Mouse (Mus musculus) CH12.LX (cell line): ENCODE measurements around the gene Rtca. TPM values are rescaled to one million over a fixed set of nuclear protein-coding genes. Genes with fewer than 3 reads are reported as not detected.

Source experiments
- DNase-seq: peaks from one replicate; pipeline ENCODE4 v3.0.0-alpha.2; 2013; ENCODE audit errors: extremely low read depth
- H3K27ac ChIP-seq: 2 replicates; pipeline ENCODE4 v1.5.1; 2012; ENCODE audit warnings: low read depth, mild to moderate bottlenecking, control low read depth, moderate library complexity; ENCODE audit not compliant: insufficient read depth
- H3K27me3 ChIP-seq: replicated peaks from 2 replicates; pipeline ENCODE3; 2012; ENCODE audit warnings: inconsistent platforms
- H3K36me3 ChIP-seq, 2 experiments: replicated peaks in 1 of 2; 2 replicates each; pipeline versions ENCODE3 to v1.6.1; 2012; ENCODE audit warnings: inconsistent platforms in 1 of 2, low read length in 1 of 2, mild to moderate bottlenecking in 1 of 2, mixed read lengths in 1 of 2, moderate library complexity in 1 of 2; ENCODE audit not compliant: control insufficient read depth in 1 of 2, insufficient read depth in 1 of 2
- H3K4me1 ChIP-seq, 2 experiments: 2 replicates each; pipeline ENCODE4 v1.6.1; 2012; ENCODE audit warnings: inconsistent platforms in 1 of 2, moderate library complexity in 1 of 2; ENCODE audit not compliant: insufficient read depth in 2 of 2, control insufficient read depth in 1 of 2
- H3K4me2 ChIP-seq: 2 replicates; pipeline ENCODE4 v1.6.1; 2012; ENCODE audit warnings: low read depth, mild to moderate bottlenecking, control low read depth; ENCODE audit not compliant: poor library complexity, insufficient read depth, severe bottlenecking
- H3K4me3 ChIP-seq, 3 experiments: fragments of 150-350 bp in 1 of 3; sonication (generic) in 1 of 3; replicated peaks in 1 of 3; 2 replicates each; pipeline versions ENCODE3 to v1.5.1; 2011 to 2012; ENCODE audit warnings: low read depth in 2 of 3, low read length in 2 of 3, mild to moderate bottlenecking in 2 of 3, moderate library complexity in 2 of 3, control low read depth in 1 of 3, improper control_type of control experiment in 1 of 3, inconsistent platforms in 1 of 3, mixed read lengths in 1 of 3; ENCODE audit not compliant: poor library complexity in 1 of 3
- H3K79me2 ChIP-seq: replicated peaks from 2 replicates; pipeline ENCODE4 v1.6.1; 2012; ENCODE audit warnings: mild to moderate bottlenecking, moderate library complexity; ENCODE audit not compliant: control insufficient read depth, poor library complexity, insufficient read depth, severe bottlenecking; ENCODE audit errors: extremely low read depth
- H3K9ac ChIP-seq: 2 replicates; pipeline ENCODE4 v1.6.1; 2012; ENCODE audit warnings: low read depth, mild to moderate bottlenecking, control low read depth, moderate library complexity; ENCODE audit not compliant: insufficient read depth
- H3K9me3 ChIP-seq: replicated peaks from 2 replicates; pipeline ENCODE3; 2012; ENCODE audit warnings: low read length, inconsistent platforms, mixed read lengths
- CHD2 ChIP-seq: IDR thresholded peaks from 2 replicates; pipeline ENCODE4 v1.6.1; 2011; ENCODE audit warnings: low read length, improper control_type of control experiment
- CTCF ChIP-seq, 2 experiments: IDR thresholded peaks in 1 of 2; conservative IDR thresholded peaks in 1 of 2; 2 replicates each; pipeline ENCODE4 v1.5.1; 2011 to 2012; ENCODE audit warnings: low read depth in 2 of 2, low read length in 2 of 2, improper control_type of control experiment in 1 of 2, inconsistent platforms in 1 of 2, mild to moderate bottlenecking in 1 of 2, moderate library complexity in 1 of 2
- E2F4 ChIP-seq: IDR thresholded peaks from 2 replicates; pipeline ENCODE4 v1.6.1; 2011; ENCODE audit warnings: low read depth, low read length, improper control_type of control experiment; ENCODE audit not compliant: insufficient replicate concordance
- ETS1 ChIP-seq: conservative IDR thresholded peaks from 2 replicates; pipeline ENCODE4 v1.6.1; 2012; ENCODE audit warnings: low read depth, mild to moderate bottlenecking, inconsistent platforms, low read length, improper control_type of control experiment, moderate library complexity
- MAZ ChIP-seq: IDR thresholded peaks from 2 replicates; pipeline ENCODE4 v1.6.1; 2012; ENCODE audit warnings: low read depth, mild to moderate bottlenecking, inconsistent platforms, low read length, improper control_type of control experiment, moderate library complexity
- MYC ChIP-seq: IDR thresholded peaks from 2 replicates; pipeline ENCODE4 v1.6.1; 2011; ENCODE audit warnings: low read depth, mild to moderate bottlenecking, improper control_type of control experiment, low read length
- PAX5 ChIP-seq: IDR thresholded peaks from 2 replicates; pipeline ENCODE4 v1.6.1; 2012; ENCODE audit warnings: low read length, inconsistent platforms, mixed read lengths
- POLR2AphosphoS2 ChIP-seq: IDR thresholded peaks from 2 replicates; pipeline ENCODE4 v1.6.1; 2011; ENCODE audit warnings: low read depth, low read length, improper control_type of control experiment
- RAD21 ChIP-seq: IDR thresholded peaks from 2 replicates; pipeline ENCODE4 v1.6.1; 2011; ENCODE audit warnings: low read depth, mild to moderate bottlenecking, low read length, improper control_type of control experiment, moderate library complexity
- RCOR1 ChIP-seq: conservative IDR thresholded peaks from 2 replicates; pipeline ENCODE4 v1.6.1; 2012; ENCODE audit warnings: low read depth, mild to moderate bottlenecking, inconsistent platforms, low read length, improper control_type of control experiment
- SIN3A ChIP-seq: IDR thresholded peaks from 2 replicates; pipeline ENCODE4 v1.6.1; 2012; ENCODE audit warnings: low read length, improper control_type of control experiment, inconsistent platforms
- TBP ChIP-seq: conservative IDR thresholded peaks from 2 replicates; pipeline ENCODE4 v1.6.1; 2011; ENCODE audit warnings: low read depth, low read length, improper control_type of control experiment
- ZNF384 ChIP-seq: IDR thresholded peaks from 2 replicates; pipeline ENCODE4 v1.6.1; 2012; ENCODE audit warnings: low read depth, low read length, improper control_type of control experiment, inconsistent platforms
- dilution Hi-C: fragments of 300-500 bp; cut with MboI; formaldehyde crosslinking; loops from 2 replicates; pipeline ENCODE4 v1.14.3; 2020; ENCODE audit warnings: low sequenced_read_pairs; ENCODE audit not compliant: extremely low pct_unique_long_range_greater_than_20kb, extremely low pct_ligation_motif_present
- in situ Hi-C: fragments of 300-500 bp; cut with MboI; formaldehyde crosslinking; loops from 3 replicates; pipeline ENCODE4 v1.14.3; 2019; ENCODE audit warnings: low sequenced_read_pairs, low pct_ligation_motif_present, low pct_unique_long_range_greater_than_20kb, mixed read lengths
- polyA plus RNA-seq: library from polyadenylated mRNA; unstranded; fragments of >175 nt; gene quantifications from 2 replicates; pipeline ENCODE4 v1.2.1, GENCODE M21; 2012; ENCODE audit warnings: low read depth; ENCODE audit not compliant: insufficient read length
- total RNA-seq, 2 experiments: library from RNA; depleted of rRNA; stranded (reverse); fragments of 300-350 nt in 1 of 2; fragments of >200 nt in 1 of 2; gene quantifications; 2 replicates each; pipeline ENCODE4 v1.2.3; 2012 to 2014

The Rtca gene
- total and polyA plus RNA-seq, 3 experiments: 57.8 to 80.1 (median 75.5) TPM

- Histone ChIP-seq H3K9me3 (no peaks in the 10 kb centered on the region), H3K36me3 (no peaks in the 10 kb centered on the region), H3K9ac (no peak overlapping the region), H3K79me2 (no peaks in the 10 kb centered on the region), H3K4me1 (peaks cover 12 to 19% of the 10 kb centered on the region in 2 experiments), H3K4me2 (no peak overlapping the region; the same call in 1 of the 2 replicates), H3K27ac (no peak overlapping the region), H3K4me3 (no peak overlapping the region), H3K27me3 (no peaks in the 10 kb centered on the region)
- dilution Hi-C loops (no loop called here), in situ Hi-C loops (no loop called here)
- TF ChIP-seq ZNF384 (peak; percentile 90), CTCF (conservative IDR thresholded peaks at IDR 0.05 in 1 of 2, IDR thresholded peaks at IDR 0.05 in 1 of 2; ENCODE audit: low read depth in 2 of 2, low read length in 2 of 2) (no peak), TBP (0 out of 2 replicates have a peak, but pooled peaks have one; percentile 22), SIN3A (no peak), PAX5 (no peak), MAZ (no peak), MYC (no peak), CHD2 (no peak), ETS1 (no peak)
- peak; percentile 22 for DNase-seq
Observed at GRCm38 (mm10) chr3:116476686-116477298, 31.2 kb downstream of the Rtca start.

GRCm38 (mm10) chr3:116474602-116475001, 33.4 kb downstream of the Rtca start:
- dilution Hi-C loops (no loop called here), in situ Hi-C loops (no loop called here)
- H3K27ac ChIP-seq: no peak overlapping the region
- no peaks in the 10 kb centered on the region for H3K36me3 ChIP-seq
- H3K9ac ChIP-seq: no peak overlapping the region
- peaks cover 12 to 19% of the 10 kb centered on the region in 2 experiments for H3K4me1 ChIP-seq
- H3K4me3 ChIP-seq: no peak overlapping the region
- H3K79me2 ChIP-seq: no peaks in the 10 kb centered on the region
- TF ChIP-seq POLR2AphosphoS2 (no peak), ETS1 (0 out of 2 replicates have a peak, but pooled peaks have one; percentile 13), RCOR1 (no peak), E2F4 (no peak), RAD21 (no peak), CHD2 (no peak), ZNF384 (no peak)
- TF ChIP-seq, all 38 proteins: peak for 1
- no peaks in the 10 kb centered on the region for H3K27me3 ChIP-seq
- no peak overlapping the region for H3K4me2 ChIP-seq
- H3K9me3 ChIP-seq: no peaks in the 10 kb centered on the region
- DNase-seq: peak; percentile 41
